Mouse (Mus musculus) T-helper 1 cell (primary cell): ENCODE measurements around the gene Sart1.
"Not testable (repeated sequence)": the region's sequence is repeated elsewhere in the genome, so short reads cannot be mapped to it uniquely, and the experiment has no call there.

ENCODE experiments used
- in situ Hi-C: fragments of 300-600 bp; cut with MboI, MseI; formaldehyde crosslinking; loops from one replicate; pipeline ENCODE4 v1.15.1; 2025; ENCODE audit warnings: high pct_unique_total_duplicates

Gene Sart1

DNA sequence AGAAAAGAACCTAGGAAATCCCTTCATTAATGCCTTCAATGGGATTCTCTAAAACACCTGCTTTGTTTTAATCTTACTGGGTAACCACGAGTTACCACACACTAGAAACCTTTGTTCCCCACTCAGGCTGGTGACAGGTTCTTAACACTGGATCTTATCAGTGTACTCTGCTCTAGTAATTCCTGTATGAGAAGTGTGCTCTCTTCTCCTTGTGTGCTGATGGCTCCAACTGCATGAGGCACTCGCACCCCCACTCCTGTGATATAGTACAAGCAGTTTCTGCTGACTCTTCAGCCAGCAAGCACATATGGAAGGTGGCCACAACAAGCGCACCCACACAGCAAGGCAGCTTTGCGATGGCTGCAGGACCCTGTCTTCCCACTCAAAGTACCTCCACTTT, 14.3 kb downstream of the Sart1 start:
- in situ Hi-C loops = no loop called here

DNA sequence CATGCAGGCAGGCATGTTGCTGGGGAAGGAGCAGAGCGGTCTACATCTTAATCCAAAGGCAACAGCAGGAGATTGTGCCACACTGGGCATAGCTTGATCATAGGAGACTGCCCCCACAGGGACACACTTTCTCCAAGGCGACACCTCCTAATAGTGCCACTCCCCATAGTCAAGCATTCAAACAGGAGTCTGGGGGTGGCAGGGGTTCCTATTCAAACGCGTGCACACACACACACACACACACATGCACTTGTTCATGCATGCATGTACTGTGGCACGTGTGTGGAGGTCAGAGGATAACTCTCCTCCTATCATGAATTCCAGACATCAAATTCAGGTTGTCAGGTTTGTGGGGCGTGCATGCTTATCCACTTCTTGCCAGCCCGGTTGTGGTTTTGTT, 15.8 kb downstream of the Sart1 start:
- in situ Hi-C loops = no loop called here

- in situ Hi-C loops = no loop called here
These were observed 17.6 kb downstream of the Sart1 start for GRCm38 (mm10) chr19:5370932-5371331.

DNA sequence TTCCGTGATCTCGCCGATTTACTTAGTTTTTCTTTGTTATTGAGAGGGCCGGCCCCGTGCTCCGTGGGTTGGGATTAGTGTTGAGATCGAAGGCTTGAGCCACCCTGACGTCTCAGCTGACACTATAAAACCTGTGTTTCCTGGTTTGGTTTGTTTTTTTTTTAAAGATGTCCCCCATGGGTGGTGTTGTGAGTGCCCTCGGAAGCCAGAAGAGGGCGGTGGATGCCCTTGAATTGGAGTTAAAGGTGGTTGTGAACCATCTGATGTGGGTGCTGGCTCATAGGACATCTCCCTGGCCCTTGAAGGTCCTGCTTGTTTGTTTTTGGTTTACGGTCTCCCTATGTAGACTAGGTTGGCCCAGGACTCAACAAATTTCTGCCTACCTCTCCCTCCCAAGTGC, 21.0 kb downstream of the Sart1 start:
- in situ Hi-C loops = no loop called here

- in situ Hi-C loops = no loop called here
These were observed 21.5 kb downstream of the Sart1 start, which contains the start of gene Banf1 for GRCm38 (mm10) chr19:5367053-5367359. Banf1 (minus strand) TSS chr19:5367168.

DNA sequence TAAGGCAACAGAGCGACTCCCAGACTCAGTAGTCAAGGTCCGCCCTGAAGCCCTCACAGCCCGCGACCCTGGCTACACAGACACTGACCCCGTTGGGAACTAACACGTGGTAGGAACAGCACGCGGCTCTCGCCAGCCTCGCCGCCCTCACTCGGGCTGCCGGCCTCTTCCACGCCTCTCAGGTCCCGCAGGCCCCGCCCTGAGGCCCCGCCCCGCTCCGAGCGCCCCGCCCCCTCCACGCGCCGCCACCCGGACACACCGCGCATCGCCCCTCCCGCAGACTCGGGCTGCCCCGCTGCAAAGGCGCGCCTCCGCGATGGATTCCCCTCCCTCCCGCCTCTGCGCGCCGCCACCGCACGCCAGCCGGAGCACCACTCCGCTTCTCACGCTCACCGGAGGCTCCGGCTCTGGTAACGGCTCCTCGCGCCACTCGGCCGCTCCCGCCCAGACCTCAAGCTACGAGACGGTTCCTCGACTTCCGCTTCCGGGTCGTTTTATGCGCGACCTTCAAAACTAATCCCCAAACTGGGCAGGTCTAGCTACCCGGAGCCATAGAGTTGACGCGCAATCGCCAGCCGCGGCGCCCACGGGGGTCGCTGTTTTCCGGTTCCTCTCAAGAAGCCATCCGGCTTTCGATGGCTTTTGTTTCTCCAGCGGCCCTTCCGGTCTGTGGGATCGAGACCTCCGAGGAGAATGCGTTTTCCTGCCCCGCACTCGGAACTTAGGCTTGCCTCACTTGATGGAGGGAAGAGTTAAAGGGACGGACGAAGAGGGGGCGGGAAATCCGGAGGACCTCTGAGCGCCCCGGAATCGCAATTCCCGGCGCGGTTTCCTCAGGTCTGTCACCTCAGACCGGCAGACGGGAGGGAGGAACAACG, 22.1 kb downstream of the Sart1 start, which contains the start of gene Eif1ad:
Eif1ad (plus strand) TSS at position 567 of the 878 bp plus-strand sequence.
- in situ Hi-C loops = no loop called here

DNA sequence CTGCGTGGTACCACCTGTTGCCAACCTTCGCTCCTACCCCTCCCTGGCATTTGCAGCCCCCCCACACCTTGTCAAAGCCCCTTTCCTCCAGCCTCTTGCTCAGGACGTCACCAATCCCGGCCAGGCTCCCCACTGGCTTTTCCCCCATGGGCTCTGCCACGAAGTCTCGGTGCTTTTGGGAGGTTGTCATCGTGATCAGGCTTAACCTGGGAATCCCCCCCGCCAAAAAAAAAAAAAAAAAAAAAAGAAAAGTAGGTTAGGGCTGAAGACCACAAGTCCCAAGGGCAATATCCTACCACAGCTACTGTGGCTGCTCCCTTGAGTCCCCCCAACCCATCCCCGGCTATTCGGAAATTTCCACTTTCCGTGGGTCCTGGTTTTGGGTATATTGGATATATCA, 22.8 kb downstream of the Sart1 start:
- in situ Hi-C loops = no loop called here

- in situ Hi-C loops = no loop called here
These were observed 24.4 kb downstream of the Sart1 start for GRCm38 (mm10) chr19:5364124-5364523.

GRCm38 (mm10) chr19:5362186-5362585, 26.3 kb downstream of the Sart1 start:
- in situ Hi-C loops = no loop called here

- in situ Hi-C loops = no loop called here
These were observed 32.4 kb downstream of the Sart1 start for GRCm38 (mm10) chr19:5356080-5356479.

- in situ Hi-C loops = no loop called here
These were observed 34.9 kb downstream of the Sart1 start for GRCm38 (mm10) chr19:5353609-5354008.

DNA sequence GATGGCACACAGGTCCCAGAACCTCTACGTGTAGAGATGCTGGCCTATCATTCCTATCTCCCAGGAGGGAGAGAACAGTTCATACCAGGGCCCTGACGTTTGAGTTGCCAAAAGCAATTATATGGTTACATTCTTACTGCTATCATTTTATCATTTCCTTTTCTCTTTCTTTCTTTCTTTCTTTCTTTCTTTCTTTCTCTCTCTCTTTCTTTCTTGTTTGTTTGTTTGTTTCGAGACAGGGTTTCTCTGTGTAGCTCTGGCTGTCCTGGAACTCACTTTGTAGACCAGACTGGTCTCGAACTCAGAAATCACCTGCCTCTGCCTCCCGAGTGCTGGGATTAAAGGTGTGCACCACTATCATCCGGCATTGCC, 39.0 kb downstream of the Sart1 start, which contains the start of gene Cst6:
Cst6 (minus strand) TSS at position 73 of the 372 bp plus-strand sequence.
- in situ Hi-C loops = not testable (repeated sequence)

DNA sequence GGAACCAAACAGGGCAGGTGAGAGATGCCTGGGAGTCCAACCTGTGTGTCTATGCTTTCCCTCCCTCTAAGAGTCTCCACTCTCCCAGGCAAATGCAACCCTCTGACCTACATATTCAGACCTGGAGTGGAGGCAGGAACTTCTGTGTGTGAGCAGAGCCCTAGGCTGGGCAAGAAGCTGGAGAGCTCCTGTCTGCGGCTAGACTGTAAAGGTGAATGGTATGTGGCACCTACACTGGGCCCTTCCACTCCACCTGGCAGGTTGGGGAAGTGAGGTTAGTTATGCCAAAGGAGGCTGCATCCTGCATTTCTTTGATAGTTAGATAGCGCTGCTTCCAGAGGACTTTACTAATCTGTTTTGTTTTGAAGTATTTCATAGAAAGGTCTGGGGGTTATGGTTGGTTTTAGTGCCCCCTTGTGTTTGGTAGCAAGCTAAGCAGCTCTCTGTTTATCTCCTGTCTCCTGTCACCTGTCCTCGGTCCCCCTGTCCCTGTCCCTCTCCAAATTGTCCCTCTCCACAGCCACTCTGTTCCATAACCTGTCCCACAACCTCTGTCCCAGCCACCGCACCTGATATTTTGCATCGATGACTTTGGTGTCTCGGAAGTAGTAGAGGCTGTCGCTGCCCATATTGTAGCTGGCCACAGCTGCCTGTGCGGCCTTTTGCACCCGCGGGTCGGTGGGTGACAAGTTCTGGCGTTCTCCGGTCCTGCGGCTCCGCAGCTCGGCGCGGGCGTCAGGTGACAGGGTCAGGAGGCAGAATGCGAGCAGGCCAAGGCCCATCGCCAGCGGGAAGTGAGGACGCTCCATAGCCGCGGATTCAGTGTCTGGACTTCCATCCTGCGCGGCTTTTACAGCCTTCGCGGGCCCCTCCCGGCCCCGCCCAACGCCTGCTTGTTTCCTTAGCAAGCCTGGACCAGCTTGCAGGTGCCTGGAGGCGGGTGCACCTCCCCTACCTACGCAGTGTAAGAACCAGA, 39.7 kb downstream of the Sart1 start:
- in situ Hi-C loops = no loop called here

GRCm38 (mm10) chr19:5348064-5348463, 40.4 kb downstream of the Sart1 start:
- in situ Hi-C loops = no loop called here

DNA sequence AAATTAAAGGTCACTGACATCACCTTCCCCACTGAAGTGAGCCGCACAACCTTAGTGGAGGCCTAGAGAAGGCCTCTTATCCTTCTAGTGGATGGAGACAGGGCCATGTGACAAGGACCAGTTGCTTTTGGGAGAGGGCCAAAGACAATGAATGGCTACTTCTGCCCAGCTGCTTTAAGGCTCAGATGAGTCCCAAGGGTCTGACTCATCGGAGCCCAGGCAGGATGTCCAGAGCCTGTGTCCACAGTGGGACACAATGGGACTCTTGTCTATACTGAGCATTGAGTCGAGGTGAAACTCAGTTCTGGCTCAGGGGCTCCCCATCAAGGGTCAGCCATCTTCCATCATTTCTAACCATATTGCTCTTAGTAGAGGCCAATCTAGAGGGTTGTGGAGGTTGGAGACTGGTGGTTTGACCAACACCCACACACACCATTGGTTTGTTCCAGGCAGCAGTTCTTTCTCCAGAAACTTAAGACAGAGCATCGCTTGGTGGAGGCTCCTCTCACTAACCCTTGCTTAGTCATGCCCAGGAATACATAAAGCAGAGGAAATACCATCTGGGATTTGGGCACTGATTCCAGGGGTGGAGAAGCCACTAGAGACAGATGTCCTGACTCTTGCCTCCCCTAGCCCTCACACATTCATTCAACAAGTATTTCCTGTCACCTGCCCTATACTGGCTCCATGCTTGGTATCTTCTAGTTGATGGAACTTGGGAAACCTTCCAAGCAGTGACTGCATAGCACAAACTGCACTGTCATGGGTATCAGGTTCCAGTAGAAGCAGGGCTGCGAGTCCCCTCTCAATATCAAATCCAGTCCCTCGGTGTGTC, 43.0 kb downstream of the Sart1 start:
- in situ Hi-C loops = no loop called here

GRCm38 (mm10) chr19:5341360-5341759, 47.1 kb downstream of the Sart1 start:
- in situ Hi-C loops = no loop called here

GRCm38 (mm10) chr19:5337975-5338374, 50.5 kb downstream of the Sart1 start:
- in situ Hi-C loops = no loop called here

DNA sequence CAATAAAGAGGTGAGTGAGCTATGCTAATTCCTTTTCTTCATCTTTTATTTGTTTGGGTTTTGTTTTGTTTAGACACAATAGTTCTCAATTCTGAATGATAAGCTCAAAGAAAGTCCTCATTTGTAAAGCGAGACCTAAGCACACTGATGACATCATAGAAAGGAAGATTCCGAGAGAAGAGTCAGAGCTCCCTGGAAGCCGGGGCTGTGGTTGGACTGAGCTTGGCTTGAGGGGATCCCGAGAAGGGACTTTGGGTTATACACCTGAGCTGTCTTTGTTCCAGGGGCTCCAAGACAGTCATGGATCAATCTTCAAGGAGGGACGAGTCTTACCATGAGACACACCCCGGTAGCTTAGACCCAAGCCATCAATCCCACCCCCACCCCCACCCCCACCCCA, 53.1 kb downstream of the Sart1 start, which contains the start of gene Catsper1:
Catsper1 (plus strand) TSS at position 301 of the 400 bp plus-strand sequence.
- in situ Hi-C loops = no loop called here

- in situ Hi-C loops = no loop called here
These were observed 53.8 kb downstream of the Sart1 start for GRCm38 (mm10) chr19:5334741-5335140.

GRCm38 (mm10) chr19:5327970-5328369, 60.5 kb downstream of the Sart1 start:
- in situ Hi-C loops = no loop called here
